Mouse (Mus musculus): ENCODE measurements around the gene Nicn1. TPM values are rescaled to one million over a fixed set of nuclear protein-coding genes. Genes with fewer than 3 reads are reported as not detected.
"Not testable (repeated sequence)": the region's sequence is repeated elsewhere in the genome, so short reads cannot be mapped to it uniquely, and the experiment has no call there.

The Nicn1 gene
- 10 to 100 TPM; 26.4 to 27.2 TPM for total RNA-seq (2021)
- long read RNA-seq, experiment 1, transcript Nicn1-201 (6 exons, 2,133 nt), result major isoform, 13 of 16 reads
- long read RNA-seq, experiment 1, partial matches to known transcripts, result 1 of 16 reads
- long read RNA-seq, experiment 1, other reads (novel, unspliced or antisense), result 2 of 16 reads
- long read RNA-seq, experiment 2, transcript Nicn1-201 (6 exons, 2,133 nt), result major isoform, 20 of 29 reads
- long read RNA-seq, experiment 2, partial matches to known transcripts, result 6 of 29 reads
- long read RNA-seq, experiment 2, other reads (novel, unspliced or antisense), result 3 of 29 reads

- peak; percentile 37 to 78 for DNase-seq (ENCODE audit: low spot score in 2 of 2)
These were observed at the start of gene Nicn1 for GRCm38 (mm10) chr9:108290016-108290750. Gene Nicn1 (plus strand): TSS chr9:108290429.

GRCm38 (mm10) chr9:108244540-108244939, 45.7 kb upstream of the Nicn1 start:
- DNase-seq (ENCODE audit: low spot score in 2 of 2), result no peak

- no peak for DNase-seq (ENCODE audit: low spot score in 2 of 2)
These were observed 45.2 kb upstream of the Nicn1 start for GRCm38 (mm10) chr9:108244984-108245383.

GRCm38 (mm10) chr9:108248957-108249356, 41.3 kb upstream of the Nicn1 start:
- no peak for DNase-seq (ENCODE audit: low spot score in 2 of 2)

DNA sequence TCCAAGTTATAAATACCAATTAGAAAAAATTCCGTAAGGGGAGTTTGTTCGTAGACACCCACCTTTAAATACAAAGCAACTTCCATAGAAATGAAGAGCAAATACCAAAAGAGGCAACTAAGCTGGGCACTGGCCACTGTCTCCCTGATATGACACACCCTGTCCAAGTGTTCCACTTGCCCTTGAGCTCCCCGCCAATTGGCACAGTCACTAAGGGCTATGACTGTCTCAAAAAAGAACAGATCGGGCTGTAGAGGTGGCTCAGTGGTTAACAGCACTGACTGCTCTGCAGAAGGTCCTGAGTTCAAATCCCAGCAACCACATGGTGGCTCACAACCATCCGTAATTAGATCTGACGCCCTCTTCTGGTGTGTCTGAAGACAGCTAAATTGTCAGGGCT, 38.4 kb upstream of the Nicn1 start:
- no peak for DNase-seq (ENCODE audit: low spot score in 2 of 2)

DNA sequence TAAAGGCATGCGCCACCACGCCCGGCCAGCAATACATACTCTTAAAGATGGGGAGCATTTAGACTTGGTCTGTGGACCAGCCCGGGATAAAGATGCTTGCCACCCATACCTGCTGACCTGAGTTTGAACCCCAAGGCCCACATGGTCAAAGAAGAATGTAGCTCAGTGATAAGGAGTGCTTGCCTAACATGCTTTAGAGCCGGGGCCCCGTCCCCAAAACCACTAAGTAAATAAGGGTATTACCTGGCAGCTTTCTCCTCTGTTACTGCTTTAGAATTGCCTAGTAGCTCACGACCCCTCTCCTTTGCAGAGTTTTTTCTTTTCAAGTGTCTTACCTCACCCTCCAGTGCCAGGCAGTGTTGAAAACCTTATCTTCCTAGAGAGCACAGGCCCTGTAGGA, 37.5 kb upstream of the Nicn1 start:
- no peak for DNase-seq (ENCODE audit: low spot score in 2 of 2)

DNA sequence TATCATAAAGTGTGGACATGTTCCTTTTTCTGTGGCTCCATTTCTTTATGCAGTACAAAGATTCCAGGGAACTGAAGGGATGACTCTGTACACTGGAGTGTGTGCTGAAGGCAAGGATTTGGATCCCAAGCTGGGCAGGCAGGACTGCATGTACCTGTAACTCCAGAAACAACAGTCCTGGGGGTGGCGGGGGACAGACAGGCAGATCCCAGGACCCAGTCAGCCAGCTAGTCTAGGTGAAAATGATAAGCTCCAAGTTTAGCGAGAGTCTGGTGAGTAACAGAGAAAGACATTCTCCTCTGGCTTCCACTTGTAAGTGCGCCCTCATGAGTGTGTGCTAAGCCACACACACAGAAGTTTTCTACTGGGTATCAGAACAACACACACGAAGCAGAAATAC, 29.7 kb upstream of the Nicn1 start:
- DNase-seq (ENCODE audit: low spot score in 2 of 2), result no peak

DNA sequence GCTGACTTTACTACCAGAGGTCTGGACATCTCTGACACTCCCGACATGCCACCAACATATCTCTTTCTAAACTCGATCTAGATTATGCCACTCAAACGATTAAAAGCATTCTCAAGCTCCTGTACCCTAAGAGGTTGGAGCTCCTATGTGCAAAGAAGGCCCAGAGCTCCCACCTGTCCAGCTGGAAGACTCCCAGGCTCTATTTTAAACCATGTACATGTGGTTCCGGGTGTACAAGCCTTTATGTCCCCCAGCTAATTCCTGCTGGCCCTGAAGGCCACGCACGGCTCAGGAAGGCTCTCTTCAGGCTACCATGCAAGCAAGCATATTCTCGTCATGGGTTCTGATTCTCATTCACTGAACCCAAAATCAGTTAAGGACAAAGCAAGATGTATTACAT, 28.4 kb upstream of the Nicn1 start:
- no peak for DNase-seq (ENCODE audit: low spot score in 2 of 2)

DNA sequence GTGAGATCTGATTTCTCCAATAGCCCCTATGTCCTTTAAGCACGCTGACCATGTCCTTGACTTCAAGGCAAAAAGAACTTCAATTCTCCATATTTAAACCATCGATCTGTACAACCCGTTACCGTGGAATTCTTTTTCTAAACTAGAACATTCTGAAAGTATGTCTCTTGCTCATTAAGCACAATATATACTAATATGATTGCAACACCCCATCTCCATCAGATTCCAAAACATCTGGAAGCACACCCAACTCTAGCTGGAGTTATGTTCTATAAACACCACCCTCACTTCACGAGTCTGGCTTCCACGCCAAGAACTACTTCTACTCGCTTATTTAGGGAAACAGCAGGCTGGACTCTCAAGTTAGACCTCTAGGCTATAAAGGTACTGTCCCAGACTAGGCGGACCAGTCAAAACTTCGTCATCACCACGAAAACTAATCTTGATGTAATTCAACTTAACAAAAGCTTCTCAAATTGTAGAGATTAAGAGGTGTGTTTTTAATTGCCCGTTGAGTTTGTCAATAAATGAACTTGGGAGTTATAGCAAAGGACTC, 27.7 kb upstream of the Nicn1 start:
- DNase-seq (ENCODE audit: low spot score in 2 of 2), result no peak

DNA sequence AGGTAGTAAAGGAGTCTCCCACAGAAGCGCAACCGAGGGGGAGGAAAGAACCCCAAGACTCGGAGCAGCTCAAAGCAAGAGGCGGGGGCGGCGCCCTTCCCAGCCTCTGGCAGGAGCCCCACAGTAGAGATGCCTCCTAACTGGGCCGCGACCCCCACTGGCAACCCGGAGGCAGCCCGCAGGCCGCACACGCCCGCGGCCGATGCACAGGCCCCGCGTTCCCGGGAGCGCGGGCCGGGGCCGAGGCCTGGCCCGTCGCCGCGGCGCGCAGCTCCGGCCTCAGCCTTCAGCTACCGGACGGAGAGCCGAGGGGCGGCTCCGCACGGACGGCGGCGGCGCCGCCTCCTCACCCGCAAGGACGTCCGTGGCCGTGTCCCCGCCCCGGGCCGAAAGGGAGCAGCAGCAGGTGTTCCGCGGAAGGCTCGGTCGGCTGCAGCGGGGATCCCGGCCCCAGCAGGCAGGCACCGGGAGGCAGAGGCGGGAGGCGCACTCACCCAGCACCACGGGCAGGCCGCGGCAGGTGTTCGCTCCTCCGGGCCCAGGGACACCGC, 27.0 kb upstream of the Nicn1 start:
- no peak for DNase-seq (ENCODE audit: low spot score in 2 of 2)

- peak; percentile 98 to 100 for DNase-seq (ENCODE audit: low spot score in 2 of 2)
These were observed 26.5 kb upstream of the Nicn1 start, which contains the start of gene Dag1 for GRCm38 (mm10) chr9:108263690-108264190. Gene Dag1 (minus strand): TSS chr9:108263958.

- no peak for DNase-seq (ENCODE audit: low spot score in 2 of 2)
These were observed 25.9 kb upstream of the Nicn1 start for GRCm38 (mm10) chr9:108264191-108264921.

DNA sequence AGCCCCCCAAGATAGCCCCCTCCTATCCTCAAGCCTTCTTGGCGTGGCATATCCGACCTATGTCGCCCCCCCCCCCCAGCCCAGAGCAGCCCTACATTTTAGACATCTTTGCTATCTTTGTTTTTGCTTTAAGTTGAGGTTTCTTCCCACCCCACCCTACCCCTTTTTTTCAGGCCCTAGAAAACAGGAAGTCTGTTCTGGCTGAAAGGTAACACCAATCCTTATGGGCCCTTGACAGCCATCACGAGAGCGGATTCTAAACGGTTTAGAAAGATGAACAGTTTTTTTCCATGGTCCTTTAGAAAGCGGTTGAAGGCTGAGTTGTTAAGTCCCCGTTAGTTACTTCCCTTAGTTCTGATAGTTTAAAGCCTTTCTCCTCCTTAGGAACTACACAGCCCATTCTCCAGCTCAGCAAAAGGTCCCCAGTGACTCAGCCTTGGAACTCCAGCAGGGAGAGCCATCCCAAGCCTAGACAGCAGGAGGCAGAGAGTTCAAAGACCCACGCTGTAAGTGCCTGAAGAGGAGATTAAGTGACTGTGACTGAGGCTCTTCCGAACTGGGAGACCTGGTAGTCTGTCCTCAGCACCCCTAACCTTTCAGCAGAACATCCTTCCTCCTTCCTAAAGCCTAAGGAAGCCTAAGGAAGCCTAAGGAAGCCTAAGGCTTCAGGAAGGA, 23.8 kb upstream of the Nicn1 start:
- DNase-seq (ENCODE audit: low spot score in 2 of 2), result no peak

DNA sequence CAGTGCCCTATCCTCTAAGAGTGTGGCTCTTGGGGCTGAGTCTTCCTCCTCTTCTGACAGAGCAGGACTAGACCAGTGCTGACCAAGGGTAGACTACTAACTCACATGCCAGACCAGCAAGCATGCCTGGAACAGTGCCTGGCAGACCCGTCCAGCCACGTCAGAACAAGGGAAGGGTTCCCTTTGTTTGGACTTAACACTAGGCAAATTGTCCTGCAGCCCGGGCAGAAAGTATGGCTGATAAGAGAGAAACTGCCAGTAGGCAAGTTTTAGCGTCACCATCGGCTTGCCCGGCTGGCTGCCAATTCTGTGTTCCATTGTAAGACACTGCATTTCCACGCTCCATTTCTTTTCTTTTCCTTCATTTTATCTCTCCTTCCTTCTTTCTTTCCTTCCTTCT, 22.5 kb upstream of the Nicn1 start:
- no peak for DNase-seq (ENCODE audit: low spot score in 2 of 2)

- DNase-seq (ENCODE audit: low spot score in 2 of 2), result not testable (repeated sequence)
These were observed 21.5 kb upstream of the Nicn1 start for GRCm38 (mm10) chr9:108268701-108269100.

DNA sequence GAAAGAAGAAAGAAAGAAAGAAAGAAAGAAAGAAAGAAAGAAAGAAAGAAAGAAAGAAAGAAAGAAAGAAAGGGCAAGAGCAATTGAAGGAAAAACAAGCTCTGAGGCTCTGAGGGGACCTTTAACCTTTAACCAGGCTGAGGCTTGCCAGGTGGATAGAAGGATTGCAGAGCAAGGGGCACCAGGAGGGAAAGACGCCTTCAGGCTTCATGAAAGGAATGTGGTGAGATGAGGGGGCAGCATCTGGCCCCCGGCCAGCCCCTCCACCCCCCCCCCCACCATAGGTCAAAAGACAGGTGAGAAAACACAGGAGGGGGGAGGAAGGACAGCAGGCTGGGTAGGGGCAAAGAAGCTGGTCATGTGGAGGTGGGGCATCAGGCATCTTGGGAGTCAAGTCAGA, 18.3 kb upstream of the Nicn1 start:
- no peak for DNase-seq (ENCODE audit: low spot score in 2 of 2)

DNA sequence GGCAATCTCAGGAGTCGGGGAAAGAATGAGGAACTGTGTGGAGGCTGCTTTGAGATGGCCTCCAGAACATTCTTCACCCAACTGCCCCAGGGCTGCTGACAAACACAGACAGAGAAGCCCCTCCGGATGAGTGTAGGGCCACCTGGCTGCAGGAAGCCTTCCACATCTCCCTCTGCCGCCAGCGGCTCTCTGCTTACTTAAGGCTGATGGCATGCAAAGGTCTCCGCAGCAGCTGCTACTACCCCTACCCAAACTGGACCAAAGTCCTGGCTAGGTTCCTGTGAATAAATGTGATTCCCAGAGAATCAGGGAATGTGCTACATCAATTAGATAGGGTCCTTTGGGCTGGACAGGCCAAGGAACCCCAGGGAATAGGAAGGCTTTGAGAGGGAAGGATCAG, 17.5 kb upstream of the Nicn1 start:
- DNase-seq (ENCODE audit: low spot score in 2 of 2), result no peak

GRCm38 (mm10) chr9:108273485-108273884, 16.7 kb upstream of the Nicn1 start:
- DNase-seq (ENCODE audit: low spot score in 2 of 2), result no peak

- DNase-seq (ENCODE audit: low spot score in 2 of 2), result peak in 1 of 2 experiments; percentile 26
These were observed 15.5 kb upstream of the Nicn1 start for GRCm38 (mm10) chr9:108274476-108275330.

GRCm38 (mm10) chr9:108275331-108275659, 14.9 kb upstream of the Nicn1 start:
- no peak for DNase-seq (ENCODE audit: low spot score in 2 of 2)

Data from adrenal gland, postnatal 4 days (tissue).